Mouse (Mus musculus) urinary bladder, postnatal 14 days (tissue): ENCODE measurements around the gene Gm20388.

ENCODE experiments used
- DNase-seq: peaks from one replicate; pipeline ENCODE4 v3.0.0; 2021; ENCODE audit warnings: low spot score

The Gm20388 gene

GRCm38 (mm10) chr8:123634395-123635131, 3723.9 kb downstream of the Gm20388 start:
- DNase-seq: no peak

DNA sequence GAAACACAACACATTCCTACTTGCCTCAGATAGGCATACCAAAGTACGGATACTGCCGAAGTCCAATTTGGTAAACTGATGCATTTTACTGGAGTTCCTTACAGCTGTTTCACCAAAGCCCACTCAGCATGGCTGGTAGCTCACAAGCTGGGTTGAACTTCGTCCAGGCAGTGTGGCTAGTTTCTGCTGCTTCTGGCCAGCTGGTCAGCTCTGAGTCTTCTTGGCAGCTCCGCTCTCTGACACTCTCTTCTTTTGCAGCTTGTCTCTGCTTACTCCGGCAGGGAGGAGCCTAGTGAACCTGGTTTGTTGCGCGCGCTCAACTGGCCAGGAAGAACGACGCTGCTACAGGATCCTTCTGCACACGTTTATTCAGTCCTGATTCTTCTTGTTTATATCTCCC, 3725.0 kb downstream of the Gm20388 start:
- DNase-seq: no peak

DNA sequence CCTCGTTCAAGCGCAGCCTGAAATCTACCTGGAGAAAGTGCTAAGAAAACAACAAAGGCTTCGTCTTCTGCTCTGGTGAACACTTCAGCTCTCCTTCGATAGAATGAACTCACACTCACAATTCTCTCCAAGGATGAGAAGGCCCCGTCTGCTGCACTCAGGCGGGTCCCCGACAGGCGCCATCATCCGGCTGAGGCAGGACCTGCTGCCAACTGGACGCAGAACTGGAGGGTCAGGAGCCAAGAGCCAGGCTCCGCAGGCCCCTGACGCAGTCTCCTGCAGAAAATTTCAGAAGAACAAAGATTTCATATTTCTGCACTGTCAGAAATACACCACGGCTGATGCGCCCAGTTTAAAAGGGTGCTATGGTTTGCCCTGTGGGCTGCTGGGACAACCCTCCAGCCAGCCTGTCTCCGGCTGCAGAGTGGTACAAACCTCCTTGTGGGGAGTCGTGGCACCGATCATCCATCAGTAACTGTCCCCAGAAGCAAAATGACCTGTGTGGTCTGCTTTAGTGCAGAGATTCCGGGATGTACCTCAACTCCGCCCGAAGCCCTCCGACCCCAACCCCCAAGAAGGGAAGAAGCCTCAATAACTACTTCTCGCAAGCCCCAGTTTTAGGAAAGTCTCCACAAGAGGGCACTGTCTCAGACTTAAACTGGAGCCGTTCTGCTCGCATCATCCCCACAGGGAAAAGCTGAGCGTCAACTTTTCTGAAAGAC, 3732.8 kb downstream of the Gm20388 start:
- DNase-seq: peak; percentile 73

DNA sequence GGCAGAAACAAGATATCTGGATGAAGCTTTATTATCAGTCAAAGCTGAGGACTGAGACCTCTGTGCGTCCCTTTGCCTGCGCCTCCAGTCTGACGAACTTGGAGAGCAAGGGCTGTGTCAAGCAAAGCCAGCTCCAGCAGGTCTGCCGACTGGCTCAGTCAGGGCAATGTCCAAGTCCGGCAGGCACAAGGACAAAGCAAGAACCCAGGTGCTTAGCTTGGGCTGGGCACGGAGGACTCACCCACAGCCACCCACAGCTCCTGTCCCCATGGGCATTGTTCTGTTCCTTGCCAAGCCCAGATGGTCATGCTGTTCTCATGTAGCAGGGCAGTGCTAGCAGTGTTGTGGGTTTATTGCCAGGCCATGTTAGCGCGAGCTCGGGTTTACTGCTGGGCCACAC, 3734.6 kb downstream of the Gm20388 start:
- DNase-seq: no peak

DNA sequence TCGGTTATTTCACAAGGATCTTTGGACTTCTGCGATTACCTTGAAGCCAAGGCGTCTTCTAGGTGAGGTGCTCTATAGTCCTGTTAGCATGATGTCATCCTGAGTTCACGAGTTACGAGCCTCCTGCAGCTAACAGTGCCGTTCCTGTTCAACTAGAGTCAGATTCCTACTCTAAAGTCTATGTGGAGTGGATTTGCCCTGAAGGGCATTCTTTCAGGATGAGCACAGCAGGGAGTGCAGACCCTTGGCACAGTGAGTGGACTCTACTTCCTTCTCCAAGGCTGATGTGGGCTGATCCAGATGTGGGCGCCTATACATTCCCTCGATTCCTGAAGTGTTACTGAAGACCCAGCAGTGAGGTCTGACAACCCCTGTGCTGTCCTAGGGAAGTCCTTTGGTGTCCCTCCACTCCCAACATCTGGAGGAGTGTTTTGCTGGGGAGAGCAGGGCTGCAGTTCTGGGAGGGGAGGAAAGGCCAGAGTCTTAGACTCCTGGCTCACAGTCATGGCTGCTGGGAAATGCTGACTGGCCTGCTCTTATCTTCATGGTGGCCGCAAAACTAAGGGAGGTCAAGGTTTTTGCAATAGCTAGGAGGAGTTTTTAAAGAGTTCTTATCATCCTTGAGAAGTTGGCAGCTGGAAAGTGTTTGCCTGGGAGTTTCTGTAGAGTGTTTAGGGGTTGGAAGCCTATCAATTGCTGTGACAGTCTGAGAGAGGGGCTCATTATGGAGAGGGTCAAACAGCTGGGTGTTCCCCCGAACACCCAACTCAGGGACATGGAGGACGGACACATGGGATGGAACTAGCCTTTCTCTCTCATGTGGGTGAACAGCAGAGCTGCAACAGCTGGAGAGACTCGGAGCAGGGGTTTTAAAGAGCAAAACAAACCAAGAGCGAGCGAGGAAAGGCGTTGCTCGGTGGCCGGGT, 3737.9 kb downstream of the Gm20388 start:
- DNase-seq: peak; percentile 58

DNA sequence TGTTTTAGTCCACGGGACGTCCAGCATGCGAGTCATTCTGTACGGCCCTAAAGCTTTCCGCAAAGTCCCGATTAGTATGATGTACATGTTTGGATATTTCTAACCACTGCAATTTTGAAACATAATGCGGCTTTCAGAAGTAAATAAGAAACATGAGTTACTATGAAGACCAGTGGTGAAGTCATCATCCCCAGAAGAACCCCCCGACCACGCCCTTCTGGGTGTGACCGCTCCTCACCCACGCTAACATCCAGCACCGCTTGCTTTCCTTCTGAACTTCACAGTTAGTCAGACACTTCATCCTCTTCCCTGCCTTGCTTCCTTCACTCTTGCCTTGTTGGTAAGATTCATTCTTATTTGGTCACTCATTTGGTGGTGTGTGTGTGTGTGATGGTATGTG, 3738.8 kb downstream of the Gm20388 start:
- DNase-seq: peak; percentile 30

DNA sequence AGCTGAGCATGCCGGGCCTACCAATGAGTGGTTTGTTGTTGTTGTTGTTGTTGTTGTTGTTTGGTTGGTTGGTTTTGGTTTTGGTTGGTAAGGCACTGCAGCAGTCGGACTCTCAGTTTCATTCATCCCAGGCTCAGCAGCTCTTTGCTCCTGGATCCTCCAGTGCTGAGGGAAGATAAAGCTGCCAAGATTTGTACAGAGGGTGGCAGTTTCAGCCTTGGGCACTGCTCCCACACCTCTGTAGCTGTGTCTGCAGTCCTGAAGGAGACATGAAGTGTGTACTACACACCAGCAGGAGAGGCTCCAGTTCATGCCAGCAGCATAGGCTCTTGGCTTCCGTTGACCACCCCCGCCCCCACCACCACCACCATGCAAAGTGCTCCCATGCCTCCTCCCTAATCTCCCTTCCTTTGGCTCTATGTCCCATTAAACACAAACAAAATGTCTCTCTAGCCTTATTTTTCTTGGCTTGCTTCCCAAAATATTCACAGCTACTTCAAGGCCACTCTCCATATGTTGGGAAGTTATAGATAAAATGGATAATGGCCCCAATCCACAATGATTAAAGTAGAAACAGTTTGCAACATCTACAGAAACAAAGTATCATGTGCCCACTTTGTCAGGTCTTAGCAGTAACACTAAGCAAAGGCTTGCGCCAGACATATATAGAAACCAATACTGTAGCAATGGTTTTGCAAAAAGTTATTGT, 3740.9 kb downstream of the Gm20388 start:
- DNase-seq: no peak

DNA sequence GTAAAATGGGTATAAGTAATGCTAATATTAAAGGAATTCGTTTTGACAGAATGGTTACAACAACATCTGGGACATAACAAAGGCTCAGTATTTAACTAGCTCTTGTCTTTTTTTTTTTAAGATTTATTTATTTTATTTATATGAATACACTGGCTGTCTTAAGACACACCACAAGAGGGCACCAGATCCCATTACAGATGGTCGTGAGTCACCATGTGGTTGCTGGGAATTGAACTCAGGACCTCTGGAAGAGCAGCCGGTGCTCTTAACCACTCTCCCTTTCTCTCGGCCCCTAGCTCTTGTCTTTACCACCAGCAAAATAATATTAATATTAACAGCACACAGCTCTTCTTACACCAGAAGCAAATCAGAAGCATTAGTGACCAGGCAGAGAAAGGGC, 3742.0 kb downstream of the Gm20388 start:
- DNase-seq: no peak

DNA sequence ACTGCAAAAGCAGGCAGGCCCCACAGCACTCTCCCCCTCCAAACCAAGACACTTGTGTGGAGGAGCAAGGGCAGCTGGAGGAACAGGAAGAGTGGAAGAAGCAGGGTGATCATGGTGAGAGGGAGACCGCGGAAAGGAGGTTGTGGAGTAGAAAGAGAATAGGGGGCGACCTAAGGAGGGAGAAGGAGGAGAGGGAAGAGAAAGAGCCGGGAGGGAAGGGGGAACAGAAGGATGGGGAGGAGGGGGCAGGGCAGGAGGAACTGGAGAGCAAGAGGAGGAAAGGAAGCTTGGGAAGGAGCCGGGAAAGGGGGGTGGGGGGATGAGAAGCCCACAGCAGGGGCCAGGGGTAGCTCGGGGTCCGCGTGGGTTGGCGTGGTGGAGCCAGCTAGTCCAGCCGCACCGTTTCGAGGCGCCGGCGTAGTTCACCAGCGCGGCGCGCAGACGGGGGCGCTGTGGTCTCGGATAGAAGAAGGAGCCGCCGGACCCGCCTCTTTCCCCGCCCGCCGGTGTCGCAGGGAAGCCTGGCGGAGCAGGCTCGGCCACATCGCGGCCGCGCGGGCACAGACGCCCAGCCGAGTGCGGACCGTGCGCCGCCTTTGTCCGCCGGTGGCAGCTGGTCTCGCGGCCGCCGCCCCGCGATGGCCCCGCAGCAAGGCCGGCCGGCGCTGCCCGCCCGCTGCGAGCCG, 3742.8 kb downstream of the Gm20388 start, which contains the start of gene Rhou:
Gene Rhou (plus strand): TSS at position 622 of the 686 bp plus-strand sequence.
- DNase-seq: peak; percentile 97

GRCm38 (mm10) chr8:123653994-123654569, 3743.4 kb downstream of the Gm20388 start:
- peak; percentile 62 for DNase-seq

GRCm38 (mm10) chr8:123654763-123655162, 3744.1 kb downstream of the Gm20388 start:
- no peak for DNase-seq

DNA sequence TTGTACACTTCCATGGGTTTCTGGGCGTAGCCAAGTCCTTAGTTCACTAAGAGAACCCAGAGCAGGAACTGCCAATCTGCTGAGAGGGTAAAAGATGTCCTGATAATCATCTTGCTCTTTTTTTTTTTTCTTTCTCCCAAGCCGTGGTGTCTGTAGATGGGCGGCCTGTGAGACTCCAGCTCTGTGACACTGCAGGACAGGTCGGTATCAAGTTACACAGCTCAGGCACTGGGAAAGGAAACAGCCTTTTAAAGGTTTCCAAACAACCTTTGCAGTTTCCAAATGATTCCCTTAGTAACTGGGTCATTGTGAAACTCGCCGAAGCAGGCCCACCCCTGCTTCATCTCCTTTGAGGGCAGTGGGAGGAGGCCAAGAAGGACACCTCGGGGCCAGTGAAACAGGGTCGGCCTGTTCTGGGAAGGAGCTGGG, 3744.7 kb downstream of the Gm20388 start:
- DNase-seq: peak; percentile 37

GRCm38 (mm10) chr8:123657826-123658225, 3747.2 kb downstream of the Gm20388 start:
- no peak for DNase-seq

DNA sequence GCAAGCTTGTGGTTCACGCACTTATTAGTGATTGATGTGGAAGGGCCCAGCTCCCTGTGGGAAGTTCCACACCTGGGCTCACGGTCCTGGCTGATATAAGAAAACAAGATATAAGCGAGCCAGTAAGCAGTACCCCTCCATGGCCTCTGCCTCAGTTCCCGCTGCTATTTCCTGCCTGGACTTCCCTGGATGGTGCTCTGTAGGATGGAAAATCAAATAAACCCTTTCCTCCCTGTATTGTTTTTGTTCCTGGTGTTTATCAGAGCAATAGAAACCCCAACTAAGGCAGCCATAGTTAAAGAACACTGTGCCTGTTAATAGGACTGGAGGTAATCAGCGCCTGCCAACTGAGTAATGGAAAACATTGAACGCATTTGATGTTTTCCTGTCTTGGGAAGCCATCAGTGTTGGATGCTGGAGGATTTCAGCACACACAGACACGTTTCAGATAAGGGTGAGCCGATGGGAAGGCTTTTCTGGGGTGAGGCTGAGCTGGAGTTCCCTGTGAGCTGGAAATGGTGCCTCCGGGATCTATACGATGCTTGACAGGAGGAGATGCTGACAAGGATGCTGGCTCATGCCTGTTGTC, 3748.9 kb downstream of the Gm20388 start:
- DNase-seq: no peak

DNA sequence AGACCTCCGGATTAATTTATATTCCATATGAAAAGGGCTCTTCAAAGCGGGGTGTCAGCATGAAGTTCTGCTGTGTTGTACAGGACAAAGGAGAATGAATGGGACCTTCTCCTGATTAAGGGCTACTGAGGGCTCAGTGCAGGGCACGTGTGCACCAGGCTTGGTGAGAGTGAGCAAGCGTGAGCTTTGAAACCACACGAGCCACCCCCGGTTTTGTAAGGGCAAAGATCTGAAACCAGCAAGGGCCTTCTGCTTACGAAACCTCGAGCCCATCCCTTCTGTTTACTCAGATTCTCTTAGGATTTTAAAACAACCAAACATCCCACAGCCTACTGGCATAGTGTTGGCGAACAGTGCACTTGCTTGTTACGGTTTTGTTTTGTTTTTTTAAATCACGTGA, 3750.9 kb downstream of the Gm20388 start:
- DNase-seq: no peak

GRCm38 (mm10) chr8:123665580-123665979, 3754.9 kb downstream of the Gm20388 start:
- no peak for DNase-seq

GRCm38 (mm10) chr8:123666832-123667231, 3756.2 kb downstream of the Gm20388 start:
- DNase-seq: no peak

DNA sequence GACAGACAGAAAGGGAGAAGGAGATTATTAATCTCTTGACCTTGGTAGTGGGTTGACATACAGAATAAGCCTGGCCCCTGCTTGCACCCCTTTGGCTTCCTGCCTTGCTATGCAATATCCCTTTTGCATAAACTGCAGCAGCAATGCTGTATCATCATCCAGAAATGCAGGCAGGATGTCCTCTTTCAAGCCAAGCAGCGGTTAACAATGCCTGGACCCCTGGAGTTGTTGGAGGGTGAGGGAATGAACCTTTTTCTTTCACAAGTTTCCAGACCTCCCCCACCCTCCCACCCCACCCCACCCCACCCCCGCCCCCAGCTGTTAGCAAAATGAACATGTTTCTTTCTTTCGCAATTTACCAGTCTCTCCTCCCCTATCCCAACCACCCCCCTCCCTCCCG, 3758.0 kb downstream of the Gm20388 start:
- no peak for DNase-seq

DNA sequence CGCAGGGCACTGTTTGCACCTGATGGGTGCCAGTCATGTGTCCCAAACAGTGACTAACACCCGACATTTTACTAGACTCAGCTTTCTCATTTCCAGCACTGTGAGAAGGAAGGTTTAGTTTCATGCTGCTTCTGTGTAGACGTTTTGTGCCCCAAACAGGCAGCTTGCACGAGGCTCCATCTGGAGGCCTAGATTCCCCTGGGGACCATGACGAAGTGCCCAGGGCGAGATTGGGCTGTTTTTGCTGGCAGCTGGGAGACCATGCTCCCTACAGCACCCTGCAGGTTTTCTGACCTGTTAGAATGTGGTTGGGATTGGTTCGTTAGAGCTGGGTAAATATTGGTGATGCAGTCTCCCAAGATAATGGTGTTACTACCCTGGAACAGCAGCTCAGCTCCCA, 3760.1 kb downstream of the Gm20388 start:
- DNase-seq: no peak

- no peak for DNase-seq
Measured at GRCm38 (mm10) chr8:123671454-123671853, 3760.8 kb downstream of the Gm20388 start.
